Mouse (Mus musculus): ENCODE data around the gene Acly.

Gene Acly

DNA sequence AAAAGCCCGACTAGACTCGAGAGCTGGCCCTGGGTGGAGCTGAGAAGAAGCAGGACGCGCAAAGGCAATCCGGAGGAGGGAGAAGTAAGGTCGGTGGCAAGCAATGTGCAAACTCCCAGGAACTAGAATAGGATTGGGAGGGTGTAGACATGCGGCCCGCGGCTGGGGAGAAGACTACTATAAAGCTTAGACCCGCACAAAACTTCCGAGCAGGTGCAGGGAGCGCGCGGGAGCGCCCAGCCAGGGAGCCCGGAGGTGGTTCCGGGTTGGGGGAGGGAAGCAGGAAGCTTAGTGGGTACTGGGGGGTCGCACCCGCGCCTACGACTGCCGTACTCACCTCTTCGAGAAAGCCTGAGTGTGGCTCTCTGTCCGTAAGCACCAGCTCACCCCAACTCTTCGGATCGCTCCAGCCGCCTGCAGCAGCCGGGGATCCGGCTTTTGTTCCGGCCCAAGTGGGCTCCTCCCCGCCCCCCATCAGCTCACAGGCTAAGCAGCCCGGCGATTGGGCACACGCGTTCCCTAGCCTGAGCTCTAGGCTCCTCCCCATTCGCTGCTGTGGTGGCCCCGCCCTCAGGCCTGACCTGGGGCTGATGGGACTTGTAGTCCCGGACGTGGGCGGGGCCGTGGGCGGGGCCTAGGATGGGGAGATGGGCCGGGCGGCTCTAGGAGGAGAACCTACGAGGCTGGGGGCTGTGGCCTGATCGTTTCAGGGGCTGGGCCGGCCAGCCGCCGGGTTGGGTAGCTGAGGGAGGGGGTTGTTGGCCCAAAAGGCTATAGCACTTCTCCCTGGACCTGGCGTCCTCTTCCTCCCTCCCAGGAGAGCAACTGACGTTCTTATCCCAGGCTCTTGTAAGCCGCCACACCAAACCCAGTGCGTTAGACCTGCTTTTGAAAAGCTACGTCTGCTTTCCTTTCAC lies at the start of gene Acly:
TSS of gene Acly (minus strand) at position 543 of the 917 bp plus-strand sequence.
- DNase-seq (ENCODE audit: extremely low read depth, low read depth) = peak; percentile 93

DNA sequence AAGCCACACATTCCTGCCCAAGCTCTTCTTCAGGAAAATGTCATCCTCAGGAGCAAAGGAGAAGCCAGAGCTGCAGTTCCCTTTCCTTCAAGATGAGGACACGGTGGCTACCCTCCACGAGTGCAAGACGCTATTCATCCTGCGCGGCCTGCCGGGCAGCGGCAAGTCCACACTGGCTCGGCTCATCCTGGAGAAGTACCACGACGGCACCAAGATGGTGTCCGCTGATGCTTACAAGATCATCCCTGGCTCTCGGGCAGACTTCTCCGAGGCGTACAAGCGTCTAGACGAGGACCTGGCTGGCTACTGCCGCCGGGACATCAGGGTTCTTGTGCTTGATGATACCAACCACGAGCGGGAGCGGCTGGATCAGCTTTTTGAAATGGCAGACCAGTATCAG lies 48.5 kb upstream of the Acly start:
- no peak for DNase-seq (ENCODE audit: extremely low read depth, low read depth)

GRCm38 (mm10) chr11:100575484-100575855 lies 47.7 kb upstream of the Acly start:
- DNase-seq (ENCODE audit: extremely low read depth, low read depth) = no peak

DNA sequence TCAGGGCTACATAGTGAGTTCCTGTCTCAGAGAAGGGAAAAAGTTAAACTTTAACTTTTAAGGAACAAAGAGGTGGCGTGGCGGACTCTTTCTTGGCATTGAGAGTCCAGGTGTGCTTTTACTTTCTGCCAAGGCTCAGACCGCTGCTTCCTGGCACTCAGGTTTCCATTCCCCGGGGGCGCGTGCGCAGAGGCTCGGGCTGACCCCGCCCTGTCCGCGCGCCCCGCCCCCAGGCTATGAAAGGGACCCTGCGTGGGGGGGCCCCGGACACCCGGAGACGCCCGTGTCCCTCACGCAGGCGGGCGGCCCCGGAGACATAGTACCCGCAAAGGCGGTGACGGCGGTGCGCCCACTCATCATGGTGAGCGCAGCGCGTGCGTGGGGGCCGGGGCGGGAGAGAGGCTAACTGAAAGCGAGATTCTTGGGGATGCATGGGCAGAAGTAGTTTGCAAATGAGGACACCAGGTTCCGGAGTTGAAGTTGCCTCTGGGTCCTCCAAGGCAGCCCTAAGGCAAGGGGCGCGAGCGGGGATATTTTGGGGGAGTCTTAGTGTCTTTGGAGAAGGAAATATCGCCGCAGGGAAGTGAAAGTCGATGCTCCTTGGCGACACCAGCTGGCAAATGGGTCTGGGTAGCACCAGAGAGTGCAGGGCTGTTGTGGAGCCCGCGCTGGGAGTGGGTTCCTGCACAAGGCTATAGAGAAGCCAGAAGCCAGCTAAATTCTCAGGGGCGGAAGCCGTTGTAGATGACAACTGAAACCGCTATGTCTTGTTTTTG lies 47.1 kb upstream of the Acly start, which contains the start of gene Cnp:
TSS of gene Cnp (plus strand) at position 197 of the 776 bp plus-strand sequence.
- peak; percentile 33 for DNase-seq (ENCODE audit: extremely low read depth, low read depth)

DNA sequence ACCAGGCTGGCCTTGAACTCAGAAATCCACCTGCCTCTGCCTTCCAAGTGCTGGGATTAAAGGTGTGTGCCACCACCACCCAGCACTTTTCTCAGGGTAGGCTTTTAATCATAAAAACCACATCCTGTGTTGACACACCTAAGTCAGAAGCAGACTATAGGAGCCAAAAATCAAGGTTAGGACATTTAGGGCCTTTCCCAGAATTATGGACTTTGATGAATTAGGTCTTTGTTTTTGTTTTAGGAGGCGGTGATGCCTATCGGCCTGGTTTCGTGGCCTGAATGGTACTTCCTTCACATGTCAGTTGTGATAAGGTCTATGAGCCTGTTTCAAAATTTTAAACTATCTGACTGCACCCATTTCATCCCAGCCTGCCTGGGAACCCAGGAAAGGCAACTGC lies 46.4 kb upstream of the Acly start:
- no peak for DNase-seq (ENCODE audit: extremely low read depth, low read depth)

DNA sequence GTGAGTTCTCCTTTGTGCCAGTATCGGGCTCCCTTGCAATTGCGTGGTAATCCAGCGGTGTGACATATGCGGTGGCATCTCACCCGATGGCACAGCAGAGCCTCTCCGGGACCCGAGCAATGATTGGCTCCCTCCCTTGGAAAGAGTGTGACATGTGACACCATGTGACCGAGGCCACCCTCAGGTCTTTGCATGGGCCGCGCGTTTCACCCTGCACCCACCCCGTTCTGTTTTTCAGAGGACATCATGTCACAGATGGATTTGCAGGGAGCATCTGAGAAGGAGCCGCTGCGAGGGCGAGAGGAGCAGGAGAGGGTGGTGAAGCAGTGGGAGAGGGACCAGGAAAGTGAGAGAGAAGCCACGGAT lies 43.4 kb upstream of the Acly start:
- DNase-seq (ENCODE audit: extremely low read depth, low read depth) = no peak

DNA sequence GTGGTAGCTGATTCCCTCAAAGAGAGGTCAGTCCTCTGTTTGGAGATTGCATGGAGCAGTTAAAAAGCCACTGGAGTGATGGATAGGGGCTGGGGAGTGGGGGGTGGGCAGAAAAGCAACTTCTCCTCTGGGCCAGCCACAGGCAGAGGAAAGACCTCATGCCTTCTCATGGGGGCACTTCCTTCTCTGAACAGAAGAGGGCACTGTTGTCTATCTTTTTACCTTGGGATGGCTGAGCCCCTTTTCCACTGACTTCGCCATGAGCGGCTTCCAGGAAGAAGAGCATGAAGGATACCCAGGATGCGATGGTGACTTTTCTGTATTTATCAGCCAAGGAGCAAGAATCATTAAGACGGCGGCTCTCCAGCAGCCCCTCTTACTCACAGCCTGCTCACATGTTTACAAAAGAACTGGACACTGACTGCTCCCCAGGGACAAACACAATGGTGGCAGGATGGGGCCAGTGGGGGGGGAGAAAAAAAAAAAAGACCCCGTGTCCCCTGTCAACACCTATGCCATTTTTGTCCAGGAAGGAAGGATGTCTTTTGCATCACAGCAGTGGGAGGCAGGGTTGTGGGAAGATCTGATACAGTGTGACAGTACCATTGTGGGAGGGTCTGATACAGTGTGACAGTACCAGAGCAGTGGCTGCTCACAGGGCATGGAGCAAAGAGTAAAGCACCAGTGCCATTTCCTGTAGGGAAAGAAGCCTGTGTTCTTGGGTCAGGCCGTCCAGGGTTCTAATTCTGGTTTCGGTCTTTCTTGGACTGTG lies 42.8 kb upstream of the Acly start:
- no peak for DNase-seq (ENCODE audit: extremely low read depth, low read depth)

GRCm38 (mm10) chr11:100569789-100570188 lies 42.0 kb upstream of the Acly start:
- no peak for DNase-seq (ENCODE audit: extremely low read depth, low read depth)

- no peak for DNase-seq (ENCODE audit: extremely low read depth, low read depth)
Measured at GRCm38 (mm10) chr11:100568692-100569091, 40.9 kb upstream of the Acly start.

- DNase-seq (ENCODE audit: extremely low read depth, low read depth) = no peak
Measured at GRCm38 (mm10) chr11:100567815-100568245, 40.0 kb upstream of the Acly start.

GRCm38 (mm10) chr11:100567229-100567628 lies 39.4 kb upstream of the Acly start:
- DNase-seq (ENCODE audit: extremely low read depth, low read depth) = no peak

DNA sequence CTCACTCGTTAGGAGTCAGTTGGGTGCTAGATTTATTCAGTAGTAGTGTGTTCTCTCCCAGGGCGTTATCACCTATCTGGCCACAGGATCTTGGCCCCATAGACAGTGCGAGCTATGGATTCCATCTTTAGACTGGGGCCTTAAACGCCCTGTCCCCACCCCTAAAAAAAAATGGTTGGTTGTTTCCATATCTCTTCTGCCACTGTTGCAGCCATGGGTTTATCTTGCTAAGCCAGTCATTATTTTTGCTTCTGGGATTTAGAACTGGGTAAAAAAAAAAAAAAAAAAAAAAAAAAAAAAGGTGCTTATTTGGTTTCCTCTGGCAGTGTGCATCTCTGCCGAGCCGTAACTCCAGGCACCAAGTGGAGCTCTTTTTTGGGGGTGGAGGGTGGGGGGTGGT lies 36.9 kb upstream of the Acly start:
- DNase-seq (ENCODE audit: extremely low read depth, low read depth) = no peak

GRCm38 (mm10) chr11:100564297-100564696 lies 36.5 kb upstream of the Acly start:
- no peak for DNase-seq (ENCODE audit: extremely low read depth, low read depth)

- DNase-seq (ENCODE audit: extremely low read depth, low read depth) = no peak
Measured at GRCm38 (mm10) chr11:100561748-100562147, 33.9 kb upstream of the Acly start.

DNA sequence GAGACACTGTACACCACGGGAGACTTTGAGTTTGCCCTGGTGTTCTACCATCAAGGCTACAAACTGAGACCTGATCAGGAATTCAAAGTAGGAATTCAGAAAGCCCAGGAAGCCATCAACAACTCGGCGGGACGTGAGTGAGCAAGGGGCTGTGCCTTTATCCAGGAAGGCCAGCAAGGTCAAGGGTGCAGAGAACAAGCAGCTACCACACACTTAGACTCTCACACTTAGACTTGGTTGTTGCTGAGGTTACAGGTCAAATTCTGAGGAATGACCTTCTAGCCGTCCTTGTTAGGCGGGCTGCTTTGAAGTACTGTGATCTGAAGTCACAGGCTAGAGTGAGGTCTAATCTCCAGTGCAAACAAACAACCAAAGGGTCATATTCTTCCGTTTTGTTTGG lies 31.7 kb upstream of the Acly start:
- DNase-seq (ENCODE audit: extremely low read depth, low read depth) = no peak

DNA sequence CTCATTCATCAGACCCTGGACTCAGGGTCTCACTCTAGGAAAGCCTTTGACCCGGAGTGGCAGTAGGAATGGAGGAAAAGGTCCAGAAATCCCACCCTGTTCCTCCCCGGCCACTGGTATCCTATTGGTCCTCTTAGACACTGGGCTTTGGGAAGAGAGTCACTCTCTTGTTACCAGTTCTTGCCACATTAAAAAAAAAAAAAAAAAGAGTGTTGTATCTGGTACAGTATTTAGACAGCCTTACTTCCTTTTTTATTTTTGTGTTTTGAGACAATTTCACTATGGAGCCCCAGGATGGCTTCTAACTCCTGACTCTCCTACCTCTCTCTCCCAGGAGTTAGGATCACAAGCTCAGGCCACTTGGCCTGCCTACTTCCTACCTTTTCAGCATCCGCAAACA lies 29.8 kb upstream of the Acly start:
- DNase-seq (ENCODE audit: extremely low read depth, low read depth) = no peak

DNA sequence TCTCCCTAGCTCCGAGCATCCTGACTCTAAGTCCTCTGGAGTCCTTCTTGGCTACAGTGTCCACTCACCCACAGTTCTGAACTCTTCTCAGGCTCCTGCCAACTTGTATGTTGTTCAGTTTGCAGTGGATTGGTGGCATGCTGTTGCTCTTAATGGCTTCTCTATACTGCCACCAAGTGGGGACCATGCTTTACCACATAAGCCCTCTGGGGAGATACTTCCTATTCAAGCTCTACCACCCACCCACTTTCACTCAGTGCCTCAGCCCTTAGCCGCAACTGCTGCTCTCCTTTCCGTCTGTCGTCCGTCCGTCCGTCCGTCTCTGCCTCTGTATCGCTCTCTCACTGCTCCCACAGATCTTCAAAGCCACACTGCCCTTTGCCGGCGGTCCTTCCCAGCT lies 27.8 kb upstream of the Acly start:
- DNase-seq (ENCODE audit: extremely low read depth, low read depth) = peak; percentile 87

DNA sequence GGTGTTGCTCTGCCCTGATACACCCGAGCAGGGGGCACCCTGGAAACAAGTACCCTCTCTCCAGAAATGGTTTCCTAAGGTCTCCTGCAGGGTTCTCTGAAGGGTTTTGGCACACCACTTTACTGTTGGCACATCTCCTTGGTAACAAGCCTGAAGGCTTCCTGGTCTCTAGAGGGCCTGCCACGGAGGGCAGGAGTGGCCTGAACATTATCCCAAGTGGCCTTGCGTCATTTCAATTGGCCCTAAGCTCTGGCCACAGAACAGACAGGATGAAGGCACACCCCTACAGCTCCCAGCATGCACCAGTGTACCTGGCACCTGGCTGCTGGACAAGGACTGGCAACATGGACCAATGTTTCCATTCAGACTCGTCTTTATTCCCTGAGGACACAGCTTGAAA lies 25.0 kb upstream of the Acly start:
- DNase-seq (ENCODE audit: extremely low read depth, low read depth) = no peak

DNA sequence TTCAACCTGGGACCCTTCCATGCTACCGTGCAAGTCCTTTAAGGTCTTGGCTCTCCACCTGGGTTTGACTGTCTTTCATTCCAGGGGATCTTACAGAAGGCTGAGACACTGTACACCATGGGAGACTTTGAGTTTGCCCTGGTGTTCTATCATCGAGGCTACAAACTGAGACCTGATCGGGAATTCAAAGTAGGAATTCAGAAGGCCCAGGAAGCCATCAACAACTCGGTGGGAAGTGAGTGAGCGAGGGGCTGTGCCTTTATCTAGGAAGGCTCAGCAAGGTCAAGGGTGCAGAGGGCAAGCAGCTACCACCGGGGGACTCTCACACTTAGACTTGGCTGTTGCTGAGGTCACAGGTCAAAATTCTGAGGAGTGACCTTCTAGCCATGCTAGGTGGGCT lies 22.3 kb upstream of the Acly start:
- no peak for DNase-seq (ENCODE audit: extremely low read depth, low read depth)

GRCm38 (mm10) chr11:100549466-100549865 lies 21.7 kb upstream of the Acly start:
- DNase-seq (ENCODE audit: extremely low read depth, low read depth) = no peak

GRCm38 (mm10) chr11:100548141-100548540 lies 20.3 kb upstream of the Acly start:
- no peak for DNase-seq (ENCODE audit: extremely low read depth, low read depth)

DNA sequence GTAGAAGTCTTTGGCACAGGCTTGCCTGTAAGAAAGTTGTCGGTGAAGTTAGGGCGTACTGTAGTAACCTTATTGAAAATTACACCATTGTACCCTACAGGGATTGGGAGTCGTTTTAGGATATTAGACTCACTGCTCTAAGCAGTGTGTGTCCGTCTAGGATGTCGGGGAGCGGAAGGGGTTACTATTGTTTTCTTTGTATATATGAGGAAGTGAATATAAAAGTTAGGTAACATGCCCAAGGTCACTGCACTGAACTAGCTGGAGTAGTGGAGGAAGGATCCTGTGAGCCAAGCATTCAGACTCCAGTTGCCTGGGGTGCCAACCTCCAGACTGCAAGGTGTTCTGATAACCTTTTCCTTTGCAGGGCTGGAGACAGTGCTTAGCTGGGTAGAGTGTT lies 19.2 kb upstream of the Acly start:
- no peak for DNase-seq (ENCODE audit: extremely low read depth, low read depth)
